Mouse (Mus musculus) splenic B cell, adult 2 months (primary cell): ENCODE data around the gene Gmds.

ENCODE experiments used
- DNase-seq: peaks from one replicate; pipeline ENCODE4 v3.0.0-alpha.2; 2011; ENCODE audit warnings: low read depth, low spot score
- H3K27me3 ChIP-seq: 2 replicates; pipeline ENCODE4 v1.6.1; 2012; ENCODE audit warnings: mild to moderate bottlenecking, low read length, moderate library complexity, mixed read lengths; ENCODE audit not compliant: control insufficient read depth, poor library complexity, insufficient read depth, severe bottlenecking
- H3K36me3 ChIP-seq: 2 replicates; pipeline ENCODE4 v1.6.1; 2012; ENCODE audit warnings: mild to moderate bottlenecking, low read length, moderate library complexity, mixed read lengths; ENCODE audit not compliant: control insufficient read depth, poor library complexity, insufficient read depth, severe bottlenecking

Gene Gmds

DNA sequence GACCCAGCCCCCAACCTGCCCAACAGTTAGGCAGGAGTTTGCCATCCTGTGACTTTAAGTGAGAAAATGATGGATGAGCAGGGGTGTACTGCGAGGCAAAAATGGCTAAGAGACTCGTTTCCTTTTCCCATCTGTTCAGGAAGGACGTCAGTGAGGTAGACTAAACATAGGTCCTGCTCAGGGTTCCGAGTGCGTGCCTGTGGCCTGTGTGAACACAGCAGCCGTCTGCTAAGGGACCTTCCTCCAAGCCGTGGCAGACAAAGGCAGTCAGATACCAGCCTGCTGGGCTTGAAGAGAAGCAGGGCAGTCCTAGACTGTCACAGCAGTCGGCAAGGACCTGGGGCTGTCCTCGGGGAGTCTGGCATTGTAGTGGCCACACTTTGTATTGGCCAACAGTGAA, 540.5 kb downstream of the Gmds start:
- no peaks in the 10 kb centered on the region for H3K36me3 ChIP-seq
- no peaks in the 10 kb centered on the region; the same call in 1 of the 2 replicates for H3K27me3 ChIP-seq
- no peak for DNase-seq

DNA sequence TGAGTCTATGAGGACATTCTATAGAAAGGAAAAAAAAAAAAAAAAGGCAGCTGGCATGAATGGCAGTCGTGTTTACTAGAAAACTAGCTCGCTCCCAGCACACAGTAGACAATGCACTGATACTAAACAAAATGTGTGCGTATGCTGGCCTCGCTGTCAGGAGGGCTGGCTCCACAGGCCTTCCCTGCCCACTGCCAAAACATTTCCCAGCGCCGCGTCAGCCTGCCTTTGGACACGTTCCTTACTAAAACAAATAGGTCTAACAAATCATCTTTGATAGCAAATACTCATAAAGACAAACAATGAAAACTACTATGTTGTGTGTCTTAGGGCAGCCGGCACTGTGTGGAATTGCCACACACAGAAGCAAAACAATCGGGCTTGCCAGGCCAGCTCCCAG, 541.2 kb downstream of the Gmds start:
- Histone ChIP-seq H3K36me3 (no peaks in the 10 kb centered on the region), H3K27me3 (no peaks in the 10 kb centered on the region; the same call in 1 of the 2 replicates)
- DNase-seq: no peak

DNA sequence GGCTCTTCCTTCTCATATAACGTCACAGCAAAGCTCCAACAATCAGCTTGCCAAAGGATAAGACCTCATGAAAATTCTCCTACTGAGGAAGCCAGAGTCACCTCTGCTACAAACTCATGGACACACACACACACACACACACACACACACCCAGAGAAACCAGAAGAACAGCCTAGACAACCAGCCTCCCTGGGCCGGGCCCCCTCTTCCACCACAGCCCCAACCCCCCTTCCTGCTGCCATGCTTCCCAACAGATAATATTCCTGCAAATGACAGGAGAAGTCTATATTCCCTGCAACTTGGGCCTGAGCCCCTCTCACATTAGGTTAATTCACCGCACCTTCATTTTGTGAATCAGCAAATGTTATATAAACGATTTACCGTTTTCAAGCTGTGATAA, 545.4 kb downstream of the Gmds start:
- no peak for DNase-seq
- Histone ChIP-seq H3K36me3 (no peaks in the 10 kb centered on the region), H3K27me3 (no peaks in the 10 kb centered on the region)

DNA sequence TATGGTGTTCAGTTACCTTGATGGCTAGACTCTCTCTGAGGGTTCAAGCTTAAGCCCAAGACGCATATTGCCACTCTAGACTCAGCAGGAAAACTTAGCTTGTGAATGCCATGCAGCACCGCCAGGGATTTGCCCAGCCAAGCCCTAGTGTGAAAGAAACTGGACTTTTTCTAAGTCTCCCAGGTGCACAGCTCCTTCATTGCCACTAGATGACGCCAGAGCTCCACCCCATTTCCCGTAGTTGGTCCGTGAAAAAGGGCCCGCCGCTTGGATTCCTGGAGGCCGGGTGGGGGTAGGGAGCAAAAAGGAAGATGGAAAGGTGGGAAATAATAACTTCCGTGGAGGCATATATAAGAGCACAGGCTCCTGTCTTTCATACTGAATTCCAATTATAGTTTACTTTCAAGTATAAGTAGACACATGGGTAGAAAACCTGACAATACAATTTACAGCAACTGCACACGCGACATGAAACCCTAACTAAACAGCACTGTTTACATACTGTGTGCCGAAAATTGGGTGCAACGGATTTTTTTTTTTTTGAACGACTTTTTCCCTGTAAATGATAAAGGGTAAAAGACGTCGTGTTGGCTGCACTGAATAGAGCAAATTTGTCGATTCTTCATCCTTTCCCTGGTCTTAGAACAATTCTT, 545.9 kb downstream of the Gmds start:
- peak; percentile 52 for DNase-seq
- H3K27me3 ChIP-seq: no peaks in the 10 kb centered on the region
- H3K36me3 ChIP-seq: no peaks in the 10 kb centered on the region

DNA sequence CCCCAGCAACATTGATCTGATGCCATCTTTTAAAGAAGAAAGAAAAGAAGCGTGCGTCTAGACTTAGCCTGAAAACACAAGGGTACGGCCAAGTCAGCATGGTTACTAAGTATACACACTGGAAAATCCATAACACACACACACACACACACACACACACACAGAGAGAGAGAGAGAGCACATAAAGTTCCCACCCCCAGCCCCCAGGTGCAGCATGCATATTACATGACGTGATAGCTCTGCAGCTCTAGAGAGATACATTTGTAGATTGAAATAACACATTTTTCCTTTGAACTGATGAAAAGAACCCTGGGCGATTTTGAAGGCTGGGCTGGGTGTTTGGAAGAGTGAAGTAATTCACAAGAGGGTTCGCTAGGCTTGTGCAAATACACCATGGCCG, 553.8 kb downstream of the Gmds start:
- no peaks in the 10 kb centered on the region for H3K36me3 ChIP-seq
- DNase-seq: no peak
- H3K27me3 ChIP-seq: no peaks in the 10 kb centered on the region

DNA sequence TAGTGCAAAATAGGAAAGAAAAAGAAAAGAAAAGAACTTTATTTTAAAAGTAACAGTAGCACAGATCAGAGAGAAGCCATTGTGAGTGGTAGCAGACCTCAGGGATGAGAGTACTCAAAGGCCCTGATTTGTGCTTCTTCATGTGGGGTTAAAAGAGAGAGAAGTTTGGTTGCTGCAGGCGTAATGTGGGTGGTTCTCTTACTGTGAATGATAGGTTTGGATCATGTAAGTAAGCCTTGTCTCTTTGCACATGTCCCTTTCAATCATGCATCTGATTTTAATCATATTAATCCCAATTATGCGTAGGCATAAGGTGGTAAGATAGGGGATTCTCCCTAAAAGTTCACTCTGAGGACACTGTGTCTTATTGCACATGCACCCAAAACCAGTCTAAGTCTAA, 556.5 kb downstream of the Gmds start:
- no peaks in the 10 kb centered on the region for H3K27me3 ChIP-seq
- H3K36me3 ChIP-seq: no peaks in the 10 kb centered on the region
- DNase-seq: no peak

DNA sequence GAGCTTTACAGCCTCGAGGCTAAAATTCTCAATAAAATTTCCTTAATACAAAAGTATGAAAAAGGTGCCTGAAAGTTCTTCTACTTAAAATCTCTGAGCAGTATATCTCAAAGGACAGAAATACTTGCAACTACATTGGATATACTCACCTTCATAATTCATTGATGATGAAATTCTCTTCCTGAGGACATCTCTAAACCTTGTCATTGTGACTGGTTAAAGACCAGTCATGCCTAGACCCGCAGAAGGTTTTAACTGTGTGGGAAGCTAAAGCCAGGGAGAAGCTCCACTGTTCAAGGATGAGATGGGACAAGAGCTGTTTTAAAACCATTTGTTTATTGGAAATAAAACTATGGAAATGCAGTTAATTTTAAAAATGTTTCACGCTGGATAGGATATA, 558.2 kb downstream of the Gmds start:
- Histone ChIP-seq H3K36me3 (no peaks in the 10 kb centered on the region), H3K27me3 (no peaks in the 10 kb centered on the region)
- DNase-seq: no peak

DNA sequence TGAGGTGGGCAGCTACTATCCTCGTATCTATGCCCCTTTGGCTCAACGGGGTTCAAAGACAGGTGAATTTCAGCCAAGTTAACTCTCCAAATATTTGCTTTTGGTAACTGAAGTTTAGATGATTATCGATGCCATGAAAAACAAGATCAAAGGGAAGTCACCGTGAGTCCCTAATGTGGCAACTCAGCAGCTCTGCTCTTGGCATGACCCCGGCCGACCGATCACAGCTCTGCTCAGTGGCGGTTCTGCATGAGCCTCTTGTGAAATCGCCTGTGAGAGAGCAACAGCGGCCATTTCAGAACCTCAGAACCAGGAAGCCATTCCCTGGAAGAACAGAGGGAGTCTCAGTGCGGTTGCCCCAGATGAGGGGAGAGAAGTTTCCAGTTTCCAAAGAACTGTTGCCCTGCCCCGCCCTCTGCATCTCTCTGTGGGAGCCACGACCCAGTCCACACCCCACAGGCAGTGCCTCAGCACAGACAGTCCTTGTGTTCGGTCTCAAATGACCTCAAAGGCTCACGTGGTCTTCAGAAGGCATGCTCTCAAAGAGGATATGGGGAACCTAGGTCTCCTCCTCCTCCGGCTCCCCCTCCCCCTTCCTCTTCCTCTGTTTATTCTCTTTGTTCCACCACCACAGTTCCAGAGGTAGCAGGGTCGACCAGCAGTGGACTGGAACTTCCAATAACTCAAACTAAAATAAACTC, 559.1 kb downstream of the Gmds start:
- Histone ChIP-seq H3K27me3 (no peaks in the 10 kb centered on the region), H3K36me3 (no peaks in the 10 kb centered on the region)
- DNase-seq: no peak

DNA sequence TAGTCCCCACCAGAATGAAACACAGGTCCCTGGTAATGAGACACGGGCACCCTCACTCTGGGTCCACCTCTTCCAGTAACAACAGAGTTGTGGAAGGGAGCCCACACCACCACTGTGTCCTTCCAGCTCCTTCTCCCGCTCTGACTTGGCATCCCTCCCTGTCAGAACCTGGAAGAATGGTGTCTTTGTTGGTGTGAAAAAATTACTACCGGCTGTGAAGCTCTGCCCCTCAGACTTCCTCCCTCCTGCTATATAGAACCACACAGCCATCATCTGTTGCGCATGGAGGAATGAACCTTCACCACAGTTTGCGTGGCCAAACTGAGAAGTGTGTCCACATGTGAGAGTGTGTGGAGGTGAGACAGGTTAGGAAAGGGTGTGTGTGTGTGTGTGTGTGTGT, 562.8 kb downstream of the Gmds start:
- H3K27me3 ChIP-seq: no peaks in the 10 kb centered on the region
- no peak for DNase-seq
- no peaks in the 10 kb centered on the region for H3K36me3 ChIP-seq

DNA sequence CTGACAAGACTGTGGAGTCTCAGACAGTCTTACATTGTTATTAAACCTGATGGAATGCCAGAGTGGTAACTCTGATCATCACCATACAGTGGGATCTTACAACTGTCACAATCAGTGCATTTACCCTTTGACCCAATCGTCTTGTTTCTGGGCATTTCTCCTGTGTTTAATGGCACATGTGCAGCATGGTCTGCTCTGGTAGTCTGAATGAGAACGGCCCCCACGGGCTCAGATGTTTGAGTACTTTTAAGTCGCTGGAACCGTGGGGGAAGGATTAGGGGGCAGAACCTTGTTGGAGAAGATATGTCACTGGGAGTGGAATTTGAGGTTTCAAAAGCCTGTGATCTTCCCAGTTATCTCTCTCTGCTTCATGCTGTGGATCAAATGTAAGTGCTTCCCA, 565.7 kb downstream of the Gmds start:
- Histone ChIP-seq H3K36me3 (no peaks in the 10 kb centered on the region), H3K27me3 (no peaks in the 10 kb centered on the region)
- no peak for DNase-seq
